22 mouse cellular contexts compared by ENCODE assay signal in the genomic region with DNA sequence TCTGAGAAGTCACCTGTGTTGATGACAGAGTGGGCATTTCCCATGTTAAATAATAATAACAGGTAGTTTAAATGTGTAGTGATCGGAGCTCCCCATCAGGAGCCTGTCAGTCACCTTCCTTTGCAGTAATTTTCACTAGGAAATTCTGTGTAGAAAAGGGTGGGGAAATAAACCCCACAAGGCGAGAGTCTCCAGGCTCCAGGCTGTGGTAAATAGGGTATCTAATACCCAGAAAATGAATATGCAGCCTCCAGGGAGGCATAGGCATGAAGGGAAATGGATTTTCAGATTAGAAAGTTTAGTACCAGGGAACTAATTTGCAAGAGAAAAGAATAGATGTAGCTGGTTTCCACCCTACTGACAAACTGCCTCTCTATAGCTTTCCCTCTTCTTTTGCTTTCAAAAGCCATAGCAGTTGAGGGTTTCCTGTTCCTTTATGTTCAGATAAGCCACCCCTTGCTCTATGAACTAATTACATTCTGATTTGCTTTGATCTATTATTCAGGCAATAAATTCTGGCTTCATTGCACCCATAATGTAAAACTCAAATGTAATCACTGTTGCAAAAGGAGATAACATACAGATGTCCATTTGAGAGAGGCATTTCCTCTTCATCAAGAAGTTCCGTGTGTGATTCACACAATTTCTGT.
DNase-seq lines count a peak whose midpoint lies in the region; ATAC-seq and TF ChIP-seq lines count a peak whose summit lies in the region.
"Had no signal": no experiment of that assay in that cellular context is flagged by ENCODE, and none has a peak within 500 bp of the region (broad histone marks: within the 10 kb centered on the region; RNA-seq: fewer than 3 reads in every experiment).

No protein-coding gene starts in this region.

- no peak overlapping the region for H3K4me2 ChIP-seq in forebrain, embryonic 13.5 days
- no peak overlapping the region for H3K4me2 ChIP-seq in forebrain, postnatal 0 days (ENCODE audit: low read depth)
- H3K4me2 ChIP-seq in kidney, postnatal 0 days (ENCODE audit: low read length), result no peak overlapping the region
- no peak overlapping the region for H3K4me2 ChIP-seq in midbrain, embryonic 15.5 days
- H3K4me2 ChIP-seq: embryonic facial prominence, embryonic 13.5 days; hindbrain, embryonic 12.5 days; limb, embryonic 13.5 days; liver, embryonic 12.5 days; neural tube, embryonic 15.5 days had no signal

- WGBS in forebrain, embryonic 13.5 days, result 25% methylated on average over 3 of the region's 3 CpGs
- 33% methylated on average over 3 of the region's 3 CpGs for WGBS in forebrain, postnatal 0 days
- 52% methylated on average over 3 of the region's 3 CpGs for WGBS in kidney, postnatal 0 days
- 32% methylated on average over 3 of the region's 3 CpGs for WGBS in midbrain, embryonic 15.5 days

- ATAC-seq in forebrain, embryonic 13.5 days, result peak; percentile 33; the same call in 1 of the 2 replicates
- ATAC-seq in forebrain, postnatal 0 days, result no peak
- ATAC-seq in kidney, postnatal 0 days (replicated peaks; ENCODE audit: low FRiP score, low read depth), result no peak
- ATAC-seq in midbrain, embryonic 15.5 days (replicated peaks), result 0 out of 2 replicates have a peak, but pooled peaks have one; percentile 54
- ATAC-seq: liver, embryonic 12.5 days had no signal

- no peak for DNase-seq in forebrain, postnatal 0 days
- peak; percentile 24 for DNase-seq in kidney, postnatal 0 days (ENCODE audit: low spot score)
- DNase-seq in kidney, adult 8-10 months, result no peak
- DNase-seq in hindlimb bud, embryonic 11.5 days (ENCODE audit: extremely low spot score, low read depth, low spot score), result peak; percentile 1
- no peak for DNase-seq in urinary bladder, postnatal 4 days (ENCODE audit: low spot score in 2 of 2)
- DNase-seq: adrenal gland, postnatal 10 days; cerebellum, adult 2 months; cerebellum, postnatal 25 days; embryo, embryonic 11 days; gastrocnemius, postnatal 36 days; kidney, adult 11 months; layer of hippocampus, adult 9-11 months; lung, adult 18-20 months; lung, postnatal 10 days had no signal

- no peaks in the 10 kb centered on the region for H3K27me3 ChIP-seq in forebrain, embryonic 13.5 days
- no peaks in the 10 kb centered on the region for H3K27me3 ChIP-seq in forebrain, postnatal 0 days (ENCODE audit: insufficient read depth, low read length)
- H3K27me3 ChIP-seq in kidney, postnatal 0 days (ENCODE audit: insufficient read depth, low read length), result no peaks in the 10 kb centered on the region
- no peaks in the 10 kb centered on the region for H3K27me3 ChIP-seq in midbrain, embryonic 15.5 days (replicated peaks)
- H3K27me3 ChIP-seq: embryonic facial prominence, embryonic 13.5 days; hindbrain, embryonic 12.5 days; limb, embryonic 13.5 days; liver, embryonic 12.5 days; neural tube, embryonic 15.5 days had no signal

- no peaks in the 10 kb centered on the region for H3K9me3 ChIP-seq in forebrain, embryonic 13.5 days (replicated peaks)
- no peaks in the 10 kb centered on the region for H3K9me3 ChIP-seq in forebrain, postnatal 0 days (ENCODE audit: low read length)
- H3K9me3 ChIP-seq in kidney, postnatal 0 days (replicated peaks; ENCODE audit: low read length), result no peaks in the 10 kb centered on the region
- no peaks in the 10 kb centered on the region for H3K9me3 ChIP-seq in midbrain, embryonic 15.5 days
- H3K9me3 ChIP-seq: embryonic facial prominence, embryonic 13.5 days; hindbrain, embryonic 12.5 days; limb, embryonic 13.5 days; liver, embryonic 12.5 days; neural tube, embryonic 15.5 days had no signal

- no peak for TF ChIP-seq CTCF in forebrain, postnatal 0 days (IDR thresholded peaks at IDR 0.05; ENCODE audit: low read depth)
- no peak for TF ChIP-seq CTCF in kidney, postnatal 0 days (IDR thresholded peaks at IDR 0.05; ENCODE audit: low read depth)

- H3K4me1 ChIP-seq in forebrain, embryonic 13.5 days, result peaks cover 12% of the 10 kb centered on the region
- 0 out of 2 replicates have a peak, but pooled peaks cover 4% of the 10 kb centered on the region for H3K4me1 ChIP-seq in forebrain, postnatal 0 days (ENCODE audit: insufficient read depth)
- H3K4me1 ChIP-seq in kidney, postnatal 0 days (replicated peaks; ENCODE audit: insufficient read depth, low read length), result no peaks in the 10 kb centered on the region
- peaks cover 9% of the 10 kb centered on the region for H3K4me1 ChIP-seq in midbrain, embryonic 15.5 days
- H3K4me1 ChIP-seq: embryonic facial prominence, embryonic 13.5 days; hindbrain, embryonic 12.5 days; limb, embryonic 13.5 days; liver, embryonic 12.5 days had no signal

- H3K9ac ChIP-seq in forebrain, embryonic 13.5 days, result no peak overlapping the region
- H3K9ac ChIP-seq in forebrain, postnatal 0 days, result no peak overlapping the region
- no peak overlapping the region for H3K9ac ChIP-seq in kidney, postnatal 0 days (ENCODE audit: low read depth, low read length)
- no peak overlapping the region for H3K9ac ChIP-seq in midbrain, embryonic 15.5 days
- H3K9ac ChIP-seq: embryonic facial prominence, embryonic 13.5 days; hindbrain, embryonic 12.5 days; limb, embryonic 13.5 days; liver, embryonic 12.5 days; neural tube, embryonic 15.5 days had no signal

- no peak overlapping the region for H3K27ac ChIP-seq in forebrain, embryonic 13.5 days
- no peak overlapping the region for H3K27ac ChIP-seq in forebrain, postnatal 0 days (ENCODE audit: low read depth, low read length)
- no peak overlapping the region for H3K27ac ChIP-seq in kidney, postnatal 0 days
- peak overlapping the region; percentile 20; the same call in 1 of the 2 replicates for H3K27ac ChIP-seq in midbrain, embryonic 15.5 days
- H3K27ac ChIP-seq: embryonic facial prominence, embryonic 13.5 days; hindbrain, embryonic 12.5 days; limb, embryonic 13.5 days; liver, embryonic 12.5 days; neural tube, embryonic 15.5 days had no signal

- H3K36me3 ChIP-seq in forebrain, embryonic 13.5 days (ENCODE audit: poor library complexity, severe bottlenecking), result no peaks in the 10 kb centered on the region
- H3K36me3 ChIP-seq in forebrain, postnatal 0 days (ENCODE audit: insufficient read depth), result no peaks in the 10 kb centered on the region
- no peaks in the 10 kb centered on the region for H3K36me3 ChIP-seq in kidney, postnatal 0 days (ENCODE audit: insufficient read depth, low read length)
- no peaks in the 10 kb centered on the region for H3K36me3 ChIP-seq in midbrain, embryonic 15.5 days (replicated peaks)
- H3K36me3 ChIP-seq: embryonic facial prominence, embryonic 13.5 days; hindbrain, embryonic 12.5 days; limb, embryonic 13.5 days; liver, embryonic 12.5 days; neural tube, embryonic 15.5 days had no signal

- H3K4me3 ChIP-seq in forebrain, embryonic 13.5 days, result no peak overlapping the region
- H3K4me3 ChIP-seq in forebrain, postnatal 0 days (ENCODE audit: low read depth, low read length), result no peak overlapping the region
- H3K4me3 ChIP-seq in kidney, postnatal 0 days (replicated peaks; ENCODE audit: low read depth, low read length), result no peak overlapping the region
- no peak overlapping the region for H3K4me3 ChIP-seq in midbrain, embryonic 15.5 days
- H3K4me3 ChIP-seq: embryonic facial prominence, embryonic 13.5 days; erythroblast, embryonic 14.5 days; hindbrain, embryonic 12.5 days; limb, embryonic 13.5 days; liver, embryonic 12.5 days; neural tube, embryonic 15.5 days had no signal

Comparison
In these comparisons a context has a peak if more than half of its experiments do, and no peak if none do; other contexts are left out.
1. ATAC-seq: peak in forebrain, embryonic 13.5 days (single experiment) and midbrain, embryonic 15.5 days (single experiment); none in forebrain, postnatal 0 days (single experiment) and kidney, postnatal 0 days (single experiment).
2. DNase-seq: peak in kidney, postnatal 0 days (single experiment) and hindlimb bud, embryonic 11.5 days (single experiment); none in forebrain, postnatal 0 days (single experiment), kidney, adult 8-10 months (0 of 2) and urinary bladder, postnatal 4 days (0 of 2).